Mouse (Mus musculus): ENCODE measurements around the gene Olfr625-ps1. TPM values are rescaled to one million over a fixed set of nuclear protein-coding genes. Genes with fewer than 3 reads are reported as not detected.
"Not testable (repeated sequence)": the region's sequence is repeated elsewhere in the genome, so short reads cannot be mapped to it uniquely, and the experiment has no call there.

The Olfr625-ps1 gene
- total RNA-seq (2015) (not detected in 2 replicates), total RNA-seq (2017) (not detected in 2 replicates)

DNA sequence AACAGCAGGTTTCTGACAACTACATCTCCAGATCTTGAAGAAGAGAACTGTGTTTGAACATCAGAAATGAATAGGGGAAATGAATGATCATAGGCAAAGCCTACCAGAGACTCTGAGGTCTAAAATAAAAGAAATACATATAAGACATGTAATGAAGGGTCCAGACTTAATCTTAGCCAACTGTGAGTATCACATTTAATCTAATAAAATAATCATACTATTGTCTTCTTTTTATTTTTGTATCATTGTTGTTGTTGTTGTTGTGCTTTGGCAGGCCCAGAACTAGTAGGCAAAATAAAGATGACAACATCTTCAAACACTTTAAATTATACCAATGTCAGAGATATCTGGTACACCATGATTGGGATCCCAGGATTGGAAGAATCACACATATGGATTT, at the start of gene Olfr625-ps1:
Olfr625-ps1 (plus strand) TSS at position 301 of the 400 bp plus-strand sequence.
- ATAC-seq (replicated peaks; ENCODE audit: poor library complexity), result no peak

DNA sequence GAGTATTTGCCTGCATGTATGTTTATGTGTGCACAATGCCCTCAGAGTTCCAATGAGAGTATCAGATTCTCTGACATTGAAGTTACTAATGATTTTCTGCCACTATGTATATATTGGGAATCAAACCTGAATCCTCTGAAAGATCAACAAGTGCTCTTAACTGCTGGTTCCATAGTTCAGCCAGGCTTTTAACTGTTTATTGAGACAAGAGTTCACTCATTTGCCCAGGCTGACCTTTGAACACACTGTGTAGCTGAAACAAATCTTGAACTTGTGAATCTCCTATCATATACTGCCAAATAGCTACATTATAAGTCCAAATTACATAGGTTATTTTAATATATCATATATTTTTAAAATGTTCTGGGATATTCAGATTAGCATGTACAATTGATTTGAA, 45.7 kb upstream of the Olfr625-ps1 start:
- ATAC-seq (replicated peaks; ENCODE audit: poor library complexity), result no peak

DNA sequence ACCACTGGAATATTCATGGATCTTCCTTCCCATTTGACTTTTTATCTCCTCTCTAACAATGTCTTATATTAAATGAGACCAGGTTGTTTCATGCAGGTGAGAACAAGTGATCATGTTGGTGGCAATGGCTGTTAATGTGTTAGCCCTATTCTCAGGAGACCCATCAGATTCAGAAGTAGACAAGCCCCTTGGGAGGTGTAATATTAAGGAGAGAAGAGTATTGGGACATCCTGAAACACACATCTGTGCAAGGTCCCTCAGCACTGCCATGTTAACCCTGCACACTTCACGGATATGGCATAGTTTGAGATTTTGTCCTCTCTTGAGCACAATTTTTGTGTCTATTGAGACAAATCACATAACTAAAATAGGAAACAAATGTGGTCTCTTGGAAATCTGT, 39.9 kb upstream of the Olfr625-ps1 start, which contains the start of gene Olfr622:
Olfr622 (minus strand) TSS at position 101 of the 400 bp plus-strand sequence.
- ATAC-seq (replicated peaks; ENCODE audit: poor library complexity), result no peak

DNA sequence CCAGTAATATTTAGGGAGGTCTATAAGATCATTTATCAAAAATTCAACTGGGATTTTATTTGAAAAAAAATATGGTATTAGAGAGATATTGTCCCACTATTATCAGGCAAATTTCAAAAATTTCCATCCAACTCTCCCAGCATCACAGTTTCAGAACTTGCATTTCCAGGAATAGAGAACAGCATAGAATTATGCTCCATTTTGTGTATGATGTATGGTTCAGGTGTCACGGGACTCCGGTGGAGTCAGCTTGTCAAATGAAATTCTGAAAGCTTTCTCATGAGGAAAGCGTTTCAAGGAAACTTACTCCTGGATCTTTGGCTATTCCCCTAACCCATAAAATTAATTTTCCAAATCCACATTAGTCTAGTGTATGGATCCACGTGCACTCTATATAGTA, 38.5 kb upstream of the Olfr625-ps1 start:
- ATAC-seq (replicated peaks; ENCODE audit: poor library complexity), result no peak

DNA sequence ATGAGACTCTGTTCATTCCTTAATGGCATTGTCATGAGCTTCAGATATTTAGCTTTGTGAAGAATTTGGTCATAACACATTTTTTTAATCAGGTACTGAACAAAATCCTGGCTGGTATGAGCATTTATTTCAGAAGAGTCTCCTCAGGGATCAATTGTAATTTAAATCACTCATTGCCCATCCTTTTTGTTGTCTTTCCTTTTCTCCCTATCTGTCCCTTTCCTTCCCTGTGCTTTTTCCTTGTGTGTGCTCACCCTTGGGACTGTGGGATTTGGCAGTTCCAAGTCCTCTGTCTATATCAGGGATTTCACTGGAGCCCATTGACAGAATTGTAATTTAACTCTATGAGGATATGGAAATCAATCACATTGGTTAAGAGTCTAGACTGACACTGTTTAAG, 18.9 kb upstream of the Olfr625-ps1 start, which contains the start of gene Olfr623:
Olfr623 (minus strand) TSS at position 101 of the 400 bp plus-strand sequence.
- no peak for ATAC-seq (replicated peaks; ENCODE audit: poor library complexity)

DNA sequence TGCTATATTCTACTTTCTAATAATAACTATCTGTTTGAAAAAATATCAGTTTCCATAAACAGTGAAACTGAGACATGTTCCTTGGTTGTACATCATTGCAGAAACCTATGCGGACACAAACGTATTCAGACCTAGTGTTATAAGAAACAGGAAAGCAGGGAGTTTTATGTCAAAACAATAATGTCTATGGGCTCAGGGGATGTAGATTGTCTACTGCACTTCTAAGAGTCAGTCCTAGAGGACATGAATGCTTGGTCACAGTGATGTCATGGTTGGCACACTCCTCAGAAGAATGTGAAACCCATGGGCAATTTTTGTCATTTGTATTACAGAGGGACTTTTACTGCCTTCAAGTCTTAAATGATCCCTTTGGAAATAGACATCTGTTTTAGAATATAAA, 11.4 kb upstream of the Olfr625-ps1 start, which contains the start of gene Olfr624:
Olfr624 (minus strand) TSS at position 101 of the 400 bp plus-strand sequence.
- no peak for ATAC-seq (replicated peaks; ENCODE audit: poor library complexity)

DNA sequence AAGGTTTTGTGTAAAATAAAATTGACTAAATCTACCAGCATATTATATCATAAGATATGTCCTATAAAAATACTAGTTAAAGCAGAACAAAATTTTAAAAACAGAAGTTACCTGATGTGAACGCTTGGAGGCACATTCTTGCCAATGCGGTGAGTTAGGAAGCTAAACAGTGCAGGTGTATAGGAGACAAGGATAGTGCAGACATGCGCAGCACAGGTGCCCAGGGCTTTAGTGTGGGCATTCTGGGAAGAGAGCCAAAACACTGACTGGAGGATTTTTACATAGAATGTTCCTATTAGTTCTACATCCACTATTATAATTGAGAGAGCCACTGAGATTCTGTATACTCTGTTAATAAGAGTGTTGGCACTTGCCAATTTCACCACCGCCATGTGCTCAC, 16.9 kb downstream of the Olfr625-ps1 start:
- ATAC-seq (replicated peaks; ENCODE audit: poor library complexity), result no peak

DNA sequence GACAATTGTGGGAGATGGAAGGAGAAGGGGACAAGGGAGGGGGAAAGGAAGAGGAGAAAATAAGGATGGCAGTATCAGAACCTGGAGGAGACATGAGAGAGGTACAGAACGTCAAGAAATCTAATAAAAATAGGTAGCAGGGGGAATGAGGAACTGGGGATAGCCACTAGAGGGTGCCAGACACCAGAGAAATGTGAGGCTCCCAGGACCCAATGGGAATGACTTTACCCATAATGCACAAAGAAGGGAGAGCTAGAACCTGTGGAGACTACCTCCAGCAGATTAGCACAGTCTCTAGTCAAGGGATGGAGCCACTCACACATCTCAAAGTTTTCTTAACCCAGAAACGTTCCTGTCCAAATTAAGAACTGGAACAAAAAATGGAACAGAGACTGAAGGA, 29.5 kb downstream of the Olfr625-ps1 start:
- ATAC-seq (replicated peaks; ENCODE audit: poor library complexity), result peak; percentile 92

DNA sequence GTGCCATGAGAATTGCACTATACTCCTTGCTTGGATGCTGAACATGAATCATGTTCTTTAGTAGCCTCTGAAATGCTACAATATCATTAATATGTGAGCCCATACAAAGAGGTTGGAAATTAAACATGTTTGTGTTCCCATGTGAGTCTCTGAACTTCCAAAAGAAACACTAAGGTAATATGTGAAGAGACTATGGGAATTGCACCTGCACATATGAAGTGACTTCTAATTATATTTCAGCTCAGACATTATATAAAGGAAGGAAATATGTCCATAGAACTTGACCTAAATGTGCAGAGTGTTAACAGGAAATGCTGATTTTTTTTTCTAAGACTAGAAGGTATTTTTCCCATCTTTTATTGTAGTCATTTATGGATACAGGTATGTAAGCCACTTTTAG, 31.9 kb downstream of the Olfr625-ps1 start, which contains the start of gene Olfr243:
Olfr243 (plus strand) TSS at position 301 of the 400 bp plus-strand sequence.
- no peak for ATAC-seq (replicated peaks; ENCODE audit: poor library complexity)

DNA sequence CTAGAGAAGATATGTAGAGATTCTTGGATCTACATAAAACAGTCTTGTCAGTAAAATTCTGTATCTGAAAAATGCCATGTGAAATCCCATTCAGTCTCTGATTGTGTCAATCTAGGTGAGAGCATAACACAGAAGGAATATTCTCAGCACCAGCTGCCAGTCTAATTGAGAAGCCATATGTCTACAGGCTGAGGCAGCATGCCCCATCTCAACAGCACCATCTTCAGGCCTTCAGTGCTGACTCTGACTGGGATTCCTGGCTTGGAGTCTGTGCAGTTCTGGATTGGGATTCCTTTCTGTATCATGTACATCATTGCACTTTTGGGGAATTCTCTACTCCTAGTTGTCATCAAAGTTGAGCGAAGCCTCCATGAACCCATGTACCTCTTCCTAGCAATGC, 33.9 kb downstream of the Olfr625-ps1 start:
- not testable (repeated sequence) for ATAC-seq (replicated peaks; ENCODE audit: poor library complexity)

DNA sequence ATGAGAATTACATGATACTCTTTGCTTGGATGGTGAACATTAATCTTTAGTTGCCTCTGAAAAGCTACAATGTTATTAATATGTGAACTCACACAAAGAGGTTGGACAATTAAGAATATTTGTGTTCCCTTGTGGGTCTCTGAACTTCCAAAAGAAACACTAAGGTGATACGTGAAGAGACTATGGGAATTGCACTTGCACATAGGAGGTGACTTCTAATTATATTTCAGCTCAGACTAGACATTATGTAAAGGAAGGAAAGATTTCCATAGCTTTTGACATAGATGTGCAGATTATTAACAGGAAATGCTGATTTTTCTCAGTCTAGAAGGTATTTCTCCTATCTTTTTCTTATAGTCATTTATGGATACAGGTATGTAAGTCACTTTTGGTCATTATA, 47.6 kb downstream of the Olfr625-ps1 start, which contains the start of gene Olfr628:
Olfr628 (plus strand) TSS at position 301 of the 400 bp plus-strand sequence.
- no peak for ATAC-seq (replicated peaks; ENCODE audit: poor library complexity)

Other genes with a start within 250 kb of the Olfr625-ps1 start
Only the 30 nearest of the 34 such genes appear.
- not detected in 2 replicates for gene Olfr607, start 218.6 kb upstream of the Olfr625-ps1 start, total RNA-seq (2015)
- not detected in 2 replicates for gene Olfr607, start 218.6 kb upstream of the Olfr625-ps1 start, total RNA-seq (2017)
- not detected in 2 replicates for gene Olfr608, start 212.8 kb upstream of the Olfr625-ps1 start, total RNA-seq (2015)
- gene Olfr608, start 212.8 kb upstream of the Olfr625-ps1 start, total RNA-seq (2017), result not detected in 2 replicates
- not detected in 2 replicates for gene Olfr609, start 184.7 kb upstream of the Olfr625-ps1 start, total RNA-seq (2015)
- gene Olfr609, start 184.7 kb upstream of the Olfr625-ps1 start, total RNA-seq (2017), result not detected in 2 replicates
- not detected in 2 replicates for gene Olfr610, start 170.6 kb upstream of the Olfr625-ps1 start, total RNA-seq (2015)
- not detected in 2 replicates for gene Olfr610, start 170.6 kb upstream of the Olfr625-ps1 start, total RNA-seq (2017)
- not detected in 2 replicates for gene Olfr611, start 161.9 kb upstream of the Olfr625-ps1 start, total RNA-seq (2015)
- not detected in 2 replicates for gene Olfr611, start 161.9 kb upstream of the Olfr625-ps1 start, total RNA-seq (2017)
- gene Olfr612, start 140.0 kb upstream of the Olfr625-ps1 start, total RNA-seq (2015), result not detected in 2 replicates
- not detected in 2 replicates for gene Olfr612, start 140.0 kb upstream of the Olfr625-ps1 start, total RNA-seq (2017)
- gene Olfr613, start 134.6 kb upstream of the Olfr625-ps1 start, total RNA-seq (2015), result not detected in 2 replicates
- not detected in 2 replicates for gene Olfr613, start 134.6 kb upstream of the Olfr625-ps1 start, total RNA-seq (2017)
- gene Olfr615, start 126.6 kb upstream of the Olfr625-ps1 start, total RNA-seq (2015), result not detected in 2 replicates
- gene Olfr615, start 126.6 kb upstream of the Olfr625-ps1 start, total RNA-seq (2017), result not detected in 2 replicates
- not detected in 2 replicates for gene Olfr616, start 113.6 kb upstream of the Olfr625-ps1 start, total RNA-seq (2015)
- not detected in 2 replicates for gene Olfr616, start 113.6 kb upstream of the Olfr625-ps1 start, total RNA-seq (2017)
- gene Olfr617, start 109.7 kb upstream of the Olfr625-ps1 start, total RNA-seq (2015), result not detected in 2 replicates
- not detected in 2 replicates for gene Olfr617, start 109.7 kb upstream of the Olfr625-ps1 start, total RNA-seq (2017)
- gene Olfr618, start 92.6 kb upstream of the Olfr625-ps1 start, total RNA-seq (2015), result not detected in 2 replicates
- gene Olfr618, start 92.6 kb upstream of the Olfr625-ps1 start, total RNA-seq (2017), result not detected in 2 replicates
- not detected in 2 replicates for gene Olfr619, start 82.1 kb upstream of the Olfr625-ps1 start, total RNA-seq (2015)
- not detected in 2 replicates for gene Olfr619, start 82.1 kb upstream of the Olfr625-ps1 start, total RNA-seq (2017)
- not detected in 2 replicates for gene Olfr620, start 70.2 kb upstream of the Olfr625-ps1 start, total RNA-seq (2015)
- not detected in 2 replicates for gene Olfr620, start 70.2 kb upstream of the Olfr625-ps1 start, total RNA-seq (2017)
- not detected in 2 replicates for gene Olfr622, start 40.0 kb upstream of the Olfr625-ps1 start, total RNA-seq (2015)
- gene Olfr622, start 40.0 kb upstream of the Olfr625-ps1 start, total RNA-seq (2017), result not detected in 2 replicates
- not detected in 2 replicates for gene Olfr623, start 19.0 kb upstream of the Olfr625-ps1 start, total RNA-seq (2015)
- not detected in 2 replicates for gene Olfr623, start 19.0 kb upstream of the Olfr625-ps1 start, total RNA-seq (2017)
- 0.02 TPM in 1 of 2 replicates, not detected in the other for gene Olfr624, start 11.5 kb upstream of the Olfr625-ps1 start, total RNA-seq (2015)
- 0.12 TPM in 1 of 2 replicates, not detected in the other for gene Olfr624, start 11.5 kb upstream of the Olfr625-ps1 start, total RNA-seq (2017)
- gene Olfr243, start 32.0 kb downstream of the Olfr625-ps1 start, total RNA-seq (2015), result not detected in 2 replicates
- not detected in 2 replicates for gene Olfr243, start 32.0 kb downstream of the Olfr625-ps1 start, total RNA-seq (2017)
- not detected in 2 replicates for gene Olfr628, start 47.7 kb downstream of the Olfr625-ps1 start, total RNA-seq (2015)
- not detected in 2 replicates for gene Olfr628, start 47.7 kb downstream of the Olfr625-ps1 start, total RNA-seq (2017)
- not detected in 2 replicates for gene Olfr629, start 62.2 kb downstream of the Olfr625-ps1 start, total RNA-seq (2015)
- gene Olfr629, start 62.2 kb downstream of the Olfr625-ps1 start, total RNA-seq (2017), result not detected in 2 replicates
- not detected in 2 replicates for gene Olfr630, start 74.6 kb downstream of the Olfr625-ps1 start, total RNA-seq (2015)
- not detected in 2 replicates for gene Olfr630, start 74.6 kb downstream of the Olfr625-ps1 start, total RNA-seq (2017)
- gene Olfr69, start 88.9 kb downstream of the Olfr625-ps1 start, total RNA-seq (2015), result not detected in 2 replicates
- not detected in 2 replicates for gene Olfr69, start 88.9 kb downstream of the Olfr625-ps1 start, total RNA-seq (2017)
- not detected in 2 replicates for gene Olfr68, start 97.0 kb downstream of the Olfr625-ps1 start, total RNA-seq (2015)
- gene Olfr68, start 97.0 kb downstream of the Olfr625-ps1 start, total RNA-seq (2017), result not detected in 2 replicates
- gene Olfr67, start 109.1 kb downstream of the Olfr625-ps1 start, total RNA-seq (2015), result not detected in 2 replicates
- gene Olfr67, start 109.1 kb downstream of the Olfr625-ps1 start, total RNA-seq (2017), result not detected in 2 replicates
- gene Hbb-bt, start 131.3 kb downstream of the Olfr625-ps1 start, total RNA-seq (2015), result 16.9 and 36.5 TPM in 2 replicates
- gene Hbb-bt, start 131.3 kb downstream of the Olfr625-ps1 start, total RNA-seq (2017), result 0.71 and 3.5 TPM in 2 replicates
- gene Hbb-bs, start 145.4 kb downstream of the Olfr625-ps1 start, total RNA-seq (2015), result 25.1 and 66.9 TPM in 2 replicates
- 7.5 and 24.0 TPM in 2 replicates for gene Hbb-bs, start 145.4 kb downstream of the Olfr625-ps1 start, total RNA-seq (2017)
- not detected in 2 replicates for gene Hbb-bh2, start 157.8 kb downstream of the Olfr625-ps1 start, total RNA-seq (2015)
- gene Hbb-bh2, start 157.8 kb downstream of the Olfr625-ps1 start, total RNA-seq (2017), result not detected in 2 replicates
- gene Hbb-bh1, start 160.4 kb downstream of the Olfr625-ps1 start, total RNA-seq (2015), result not detected in 2 replicates
- not detected in 2 replicates for gene Hbb-bh1, start 160.4 kb downstream of the Olfr625-ps1 start, total RNA-seq (2017)
- not detected in 2 replicates for gene Hbb-y, start 170.5 kb downstream of the Olfr625-ps1 start, total RNA-seq (2015)
- not detected in 2 replicates for gene Hbb-y, start 170.5 kb downstream of the Olfr625-ps1 start, total RNA-seq (2017)
- gene Olfr66, start 203.5 kb downstream of the Olfr625-ps1 start, total RNA-seq (2015), result not detected in 2 replicates
- gene Olfr66, start 203.5 kb downstream of the Olfr625-ps1 start, total RNA-seq (2017), result not detected in 2 replicates
- not detected in 2 replicates for gene Olfr64, start 211.8 kb downstream of the Olfr625-ps1 start, total RNA-seq (2015)
- gene Olfr64, start 211.8 kb downstream of the Olfr625-ps1 start, total RNA-seq (2017), result not detected in 2 replicates

Measured in megakaryocyte progenitor cell, adult 5-6 weeks (primary cell).